Mouse (Mus musculus) embryonic facial prominence, embryonic 12.5 days (tissue): Measurements from ENCODE around the gene Mnd1. TPM values are rescaled to one million over a fixed set of nuclear protein-coding genes. Genes with fewer than 3 reads are reported as not detected.
A peak's percentile ranks its signal among the peaks of the same experiment; 100 is the strongest.

Experiments used
- ATAC-seq: fragments of 200-750 bp; cut with Nextera tagmentation; 2 replicates; pipeline ENCODE4 v1.8.0; 2017; ENCODE audit not compliant: insufficient number of reproducible peaks, insufficient read depth, low FRiP score, low TSS enrichment
- H3K27ac ChIP-seq: fragments of 300-500 bp; sonication (generic); 2 replicates; pipeline ENCODE4 v1.5.1; 2016; ENCODE audit warnings: mild to moderate bottlenecking
- H3K27me3 ChIP-seq: fragments of 300-500 bp; sonication (generic); 2 replicates; pipeline ENCODE4 v1.6.1; 2016; ENCODE audit warnings: mild to moderate bottlenecking, moderate library complexity
- H3K36me3 ChIP-seq: fragments of 300-500 bp; sonication (generic); 2 replicates; pipeline ENCODE4 v1.6.1; 2016; ENCODE audit warnings: mild to moderate bottlenecking
- H3K4me1 ChIP-seq: fragments of 300-500 bp; sonication (generic); 2 replicates; pipeline ENCODE4 v1.6.1; 2016
- H3K4me2 ChIP-seq: fragments of 300-500 bp; sonication (generic); replicated peaks from 2 replicates; pipeline ENCODE4 v1.6.1; 2016; ENCODE audit warnings: mild to moderate bottlenecking, moderate library complexity
- H3K4me3 ChIP-seq: fragments of 300-500 bp; sonication (generic); 2 replicates; pipeline ENCODE4 v1.5.1; 2016; ENCODE audit warnings: mild to moderate bottlenecking
- H3K9ac ChIP-seq: fragments of 300-500 bp; sonication (generic); 2 replicates; pipeline ENCODE4 v1.6.1; 2016; ENCODE audit warnings: mild to moderate bottlenecking, moderate library complexity
- H3K9me3 ChIP-seq: fragments of 300-500 bp; sonication (generic); 2 replicates; pipeline ENCODE4 v1.6.1; 2016; ENCODE audit warnings: mild to moderate bottlenecking, moderate library complexity
- WGBS: fragments of 180-500 bp; shearing (Covaris S2); methylation state at CpG from one replicate; pipeline ENCODE4 v1.1.7; 2016; 5-methylcytosine and 5-hydroxymethylcytosine counted together
- polyA plus RNA-seq: library from polyadenylated mRNA; unstranded; fragments of >200 nt; fragmentation: Nextera tagmentation; extraction: Ambion mirVana; gene quantifications from 2 replicates; pipeline ENCODE4 v1.2.1, GENCODE M21; 2016

The Mnd1 gene
- polyA plus RNA-seq, 1 experiment from 2014 or later = 15.7 TPM

GRCm38 (mm10) chr3:84085429-84085828, 70.2 kb downstream of the Mnd1 start:
- 25% methylated on average over 9 of the region's 9 CpGs for WGBS
- no peaks in the 10 kb centered on the region for H3K9me3 ChIP-seq
- no peak overlapping the region for H3K4me3 ChIP-seq
- ATAC-seq = 0 out of 2 replicates have a peak, but pooled peaks have one; percentile 60
- no peaks in the 10 kb centered on the region; the same call in 1 of the 2 replicates for H3K4me1 ChIP-seq
- H3K27ac ChIP-seq = no peak overlapping the region
- H3K36me3 ChIP-seq = no peaks in the 10 kb centered on the region
- H3K9ac ChIP-seq = no peak overlapping the region
- H3K27me3 ChIP-seq = no peaks in the 10 kb centered on the region
- no peak overlapping the region for H3K4me2 ChIP-seq

GRCm38 (mm10) chr3:84081208-84081722, 74.3 kb downstream of the Mnd1 start:
- no peak overlapping the region for H3K27ac ChIP-seq
- no peaks in the 10 kb centered on the region; the same call in 1 of the 2 replicates for H3K4me1 ChIP-seq
- no peak overlapping the region for H3K4me2 ChIP-seq
- H3K36me3 ChIP-seq = no peaks in the 10 kb centered on the region
- no peaks in the 10 kb centered on the region for H3K9me3 ChIP-seq
- H3K9ac ChIP-seq = no peak overlapping the region
- H3K4me3 ChIP-seq = no peak overlapping the region
- whole genome bisulfite sequencing = 77% methylated on average over 4 of the region's 4 CpGs
- ATAC-seq = no peak
- H3K27me3 ChIP-seq = no peaks in the 10 kb centered on the region

GRCm38 (mm10) chr3:84080074-84080473, 75.5 kb downstream of the Mnd1 start:
- Histone ChIP-seq H3K27ac (no peak overlapping the region), H3K36me3 (no peaks in the 10 kb centered on the region), H3K9me3 (no peaks in the 10 kb centered on the region), H3K4me2 (no peak overlapping the region), H3K4me1 (no peaks in the 10 kb centered on the region; the same call in 1 of the 2 replicates), H3K4me3 (no peak overlapping the region), H3K9ac (no peak overlapping the region), H3K27me3 (no peaks in the 10 kb centered on the region)
- WGBS = 76% methylated on average over 7 of the region's 7 CpGs
- no peak for ATAC-seq

- Histone ChIP-seq H3K9ac (no peak overlapping the region), H3K4me3 (no peak overlapping the region), H3K27ac (no peak overlapping the region), H3K27me3 (no peaks in the 10 kb centered on the region), H3K4me2 (no peak overlapping the region), H3K9me3 (no peaks in the 10 kb centered on the region), H3K4me1 (no peaks in the 10 kb centered on the region), H3K36me3 (no peaks in the 10 kb centered on the region)
- WGBS = 86% methylated on average over 4 of the region's 4 CpGs
- no peak for ATAC-seq
Measured at GRCm38 (mm10) chr3:84077505-84077904, 78.1 kb downstream of the Mnd1 start.

- Histone ChIP-seq H3K4me1 (no peaks in the 10 kb centered on the region), H3K9ac (no peak overlapping the region), H3K9me3 (no peaks in the 10 kb centered on the region), H3K27me3 (no peaks in the 10 kb centered on the region), H3K4me3 (no peak overlapping the region), H3K27ac (no peak overlapping the region), H3K4me2 (no peak overlapping the region), H3K36me3 (no peaks in the 10 kb centered on the region)
- ATAC-seq = no peak
- WGBS = 73% methylated on average over 13 of the region's 13 CpGs
Measured at GRCm38 (mm10) chr3:84076543-84077332, 78.8 kb downstream of the Mnd1 start.

- Histone ChIP-seq H3K9ac (no peak overlapping the region), H3K27me3 (no peaks in the 10 kb centered on the region), H3K9me3 (no peaks in the 10 kb centered on the region), H3K4me2 (no peak overlapping the region), H3K27ac (no peak overlapping the region), H3K4me1 (no peaks in the 10 kb centered on the region), H3K36me3 (no peaks in the 10 kb centered on the region), H3K4me3 (no peak overlapping the region)
- WGBS = 70% methylated on average over 4 of the region's 4 CpGs
- no peak for ATAC-seq
Measured at GRCm38 (mm10) chr3:84075516-84075915, 80.1 kb downstream of the Mnd1 start.

- H3K4me1 ChIP-seq = no peaks in the 10 kb centered on the region
- no peak overlapping the region for H3K4me3 ChIP-seq
- H3K27me3 ChIP-seq = no peaks in the 10 kb centered on the region
- WGBS = 80% methylated on average over 2 of the region's 2 CpGs
- no peaks in the 10 kb centered on the region for H3K9me3 ChIP-seq
- no peak overlapping the region for H3K27ac ChIP-seq
- no peak overlapping the region for H3K4me2 ChIP-seq
- no peak overlapping the region for H3K9ac ChIP-seq
- H3K36me3 ChIP-seq = no peaks in the 10 kb centered on the region
- ATAC-seq = no peak
Measured at GRCm38 (mm10) chr3:84074777-84075176, 80.8 kb downstream of the Mnd1 start.

GRCm38 (mm10) chr3:84071641-84072040, 83.9 kb downstream of the Mnd1 start:
- Histone ChIP-seq H3K27me3 (no peaks in the 10 kb centered on the region), H3K4me2 (no peak overlapping the region), H3K36me3 (no peaks in the 10 kb centered on the region), H3K4me3 (no peak overlapping the region), H3K27ac (no peak overlapping the region), H3K4me1 (no peaks in the 10 kb centered on the region), H3K9me3 (no peaks in the 10 kb centered on the region), H3K9ac (no peak overlapping the region)
- WGBS = 13% methylated on average over 2 of the region's 2 CpGs
- no peak for ATAC-seq

GRCm38 (mm10) chr3:84070811-84071210, 84.8 kb downstream of the Mnd1 start:
- Histone ChIP-seq H3K9ac (no peak overlapping the region), H3K9me3 (no peaks in the 10 kb centered on the region), H3K4me1 (no peaks in the 10 kb centered on the region), H3K4me2 (no peak overlapping the region), H3K27ac (no peak overlapping the region), H3K27me3 (no peaks in the 10 kb centered on the region), H3K36me3 (no peaks in the 10 kb centered on the region), H3K4me3 (no peak overlapping the region)
- ATAC-seq = no peak
- 80% methylated on average over 8 of the region's 8 CpGs for WGBS

GRCm38 (mm10) chr3:84068831-84069709, 86.5 kb downstream of the Mnd1 start:
- Histone ChIP-seq H3K36me3 (no peaks in the 10 kb centered on the region), H3K4me3 (no peak overlapping the region), H3K9me3 (no peaks in the 10 kb centered on the region), H3K4me1 (no peaks in the 10 kb centered on the region), H3K4me2 (no peak overlapping the region), H3K9ac (no peak overlapping the region), H3K27me3 (no peaks in the 10 kb centered on the region), H3K27ac (no peak overlapping the region)
- WGBS = 85% methylated on average over 13 of the region's 13 CpGs
- ATAC-seq = no peak

- WGBS = 89% methylated on average over 4 of the region's 4 CpGs
- Histone ChIP-seq H3K4me2 (no peak overlapping the region), H3K9me3 (no peaks in the 10 kb centered on the region), H3K27me3 (no peaks in the 10 kb centered on the region), H3K4me3 (no peak overlapping the region), H3K4me1 (peaks cover 7% of the 10 kb centered on the region; the same call in 1 of the 2 replicates), H3K9ac (no peak overlapping the region), H3K36me3 (no peaks in the 10 kb centered on the region), H3K27ac (no peak overlapping the region)
- ATAC-seq = no peak
Measured at GRCm38 (mm10) chr3:84065825-84066224, 89.8 kb downstream of the Mnd1 start.
